Mouse (Mus musculus): Measurements from ENCODE around the gene Olfr606. TPM values are rescaled to one million over a fixed set of nuclear protein-coding genes. Genes with fewer than 3 reads are reported as not detected.

Olfr606 gene
- polyA plus RNA-seq, 1 experiment: not detected

DNA sequence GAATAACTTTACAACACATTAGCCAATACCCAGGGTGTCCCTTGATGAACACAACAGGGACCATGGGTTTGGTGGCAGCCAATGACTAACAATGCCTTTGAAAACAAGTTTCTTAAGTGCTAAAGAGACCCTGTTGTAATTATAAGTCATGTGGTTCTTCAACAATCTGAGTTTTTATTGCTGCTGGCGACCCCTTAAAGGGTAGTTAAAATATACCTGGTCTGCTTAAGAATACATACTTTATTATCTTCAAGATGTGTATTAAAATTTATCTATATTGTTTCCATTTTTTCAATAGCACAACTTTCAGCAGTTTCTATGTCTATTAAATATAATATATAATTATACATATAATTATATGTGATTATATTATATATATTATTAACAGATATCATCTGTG, 49.1 kb downstream of the Olfr606 start, which contains the start of gene Olfr609:
Olfr609 (minus strand) TSS at position 101 of the 400 bp plus-strand sequence.
- Histone ChIP-seq H3K4me3 (ENCODE audit: insufficient read depth, poor library complexity, severe bottlenecking) (no peak within 1 kb of the TSS), H3K79me2 (ENCODE audit: control insufficient read depth, insufficient read depth) (no peaks in the 10 kb centered on the region), H3ac (ENCODE audit: control insufficient read depth, insufficient read length, low read depth) (no peak within 1 kb of the TSS), H3K27me3 (ENCODE audit: control insufficient read depth, insufficient read depth, insufficient read length) (no peaks in the 10 kb centered on the region), H3K36me3 (ENCODE audit: control insufficient read depth, insufficient read depth) (no peaks in the 10 kb centered on the region), H3K79me3 (ENCODE audit: low read depth) (no peaks in the 10 kb centered on the region)
- TF ChIP-seq CTCF (IDR thresholded peaks at IDR 0.05; ENCODE audit: control insufficient read depth, insufficient read depth, insufficient read length): no peak
- TF ChIP-seq FOSL1 (IDR thresholded peaks at IDR 0.05; ENCODE audit: insufficient read depth, low read length, poor library complexity, severe bottlenecking): no peak
- no peak for TF ChIP-seq USF1 (IDR thresholded peaks at IDR 0.05; ENCODE audit: low read depth)
- TF ChIP-seq MYOD1 (IDR thresholded peaks at IDR 0.05; ENCODE audit: control insufficient read depth, insufficient read length, low read depth): no peak
- TF ChIP-seq MYOG (IDR thresholded peaks at IDR 0.05; ENCODE audit: control insufficient read depth, extremely low read depth, insufficient read length): no peak
- TF ChIP-seq CEBPB (IDR thresholded peaks at IDR 0.05; ENCODE audit: low read depth): no peak
- TF ChIP-seq MAX (IDR thresholded peaks at IDR 0.05): no peak

Small RNAs within 50 kb of the gene (microRNA-seq; reads per million reads assigned to microRNA genes)
- gene Gm25774 (ENCODE audit: borderline microRNAs expressed): not detected

Other genes starting within 250 kb of the Olfr606 start
- gene Olfr593, start 237.2 kb upstream of the Olfr606 start, polyA plus RNA-seq (2012; fragmentation: generic; extraction: Trizol): not detected
- gene Olfr594, start 232.1 kb upstream of the Olfr606 start, polyA plus RNA-seq (2012; fragmentation: generic; extraction: Trizol): not detected
- not detected for gene Usp17ld, start 196.5 kb upstream of the Olfr606 start, polyA plus RNA-seq (2012; fragmentation: generic; extraction: Trizol)
- not detected for gene Olfr596, start 143.4 kb upstream of the Olfr606 start, polyA plus RNA-seq (2012; fragmentation: generic; extraction: Trizol)
- gene Olfr597, start 132.7 kb upstream of the Olfr606 start, polyA plus RNA-seq (2012; fragmentation: generic; extraction: Trizol): not detected
- gene Olfr598, start 125.5 kb upstream of the Olfr606 start, polyA plus RNA-seq (2012; fragmentation: generic; extraction: Trizol): not detected
- not detected for gene Olfr599, start 113.1 kb upstream of the Olfr606 start, polyA plus RNA-seq (2012; fragmentation: generic; extraction: Trizol)
- not detected for gene Olfr600, start 99.4 kb upstream of the Olfr606 start, polyA plus RNA-seq (2012; fragmentation: generic; extraction: Trizol)
- gene Olfr601, start 86.4 kb upstream of the Olfr606 start, polyA plus RNA-seq (2012; fragmentation: generic; extraction: Trizol): not detected
- not detected for gene Olfr603, start 62.9 kb upstream of the Olfr606 start, polyA plus RNA-seq (2012; fragmentation: generic; extraction: Trizol)
- 0.08 TPM for gene Usp17lc, start 34.0 kb upstream of the Olfr606 start, polyA plus RNA-seq (2012; fragmentation: generic; extraction: Trizol)
- not detected for gene Olfr605, start 3.6 kb upstream of the Olfr606 start, polyA plus RNA-seq (2012; fragmentation: generic; extraction: Trizol)
- not detected for gene Olfr607, start 15.1 kb downstream of the Olfr606 start, polyA plus RNA-seq (2012; fragmentation: generic; extraction: Trizol)
- not detected for gene Olfr608, start 20.8 kb downstream of the Olfr606 start, polyA plus RNA-seq (2012; fragmentation: generic; extraction: Trizol)
- not detected for gene Olfr609, start 49.0 kb downstream of the Olfr606 start, polyA plus RNA-seq (2012; fragmentation: generic; extraction: Trizol)
- not detected for gene Olfr610, start 63.1 kb downstream of the Olfr606 start, polyA plus RNA-seq (2012; fragmentation: generic; extraction: Trizol)
- not detected for gene Olfr611, start 71.8 kb downstream of the Olfr606 start, polyA plus RNA-seq (2012; fragmentation: generic; extraction: Trizol)
- gene Olfr612, start 93.7 kb downstream of the Olfr606 start, polyA plus RNA-seq (2012; fragmentation: generic; extraction: Trizol): not detected
- gene Olfr613, start 99.0 kb downstream of the Olfr606 start, polyA plus RNA-seq (2012; fragmentation: generic; extraction: Trizol): not detected
- gene Olfr615, start 107.0 kb downstream of the Olfr606 start, polyA plus RNA-seq (2012; fragmentation: generic; extraction: Trizol): not detected
- not detected for gene Olfr616, start 120.1 kb downstream of the Olfr606 start, polyA plus RNA-seq (2012; fragmentation: generic; extraction: Trizol)
- not detected for gene Olfr617, start 124.0 kb downstream of the Olfr606 start, polyA plus RNA-seq (2012; fragmentation: generic; extraction: Trizol)
- not detected for gene Olfr618, start 141.1 kb downstream of the Olfr606 start, polyA plus RNA-seq (2012; fragmentation: generic; extraction: Trizol)
- gene Olfr619, start 151.5 kb downstream of the Olfr606 start, polyA plus RNA-seq (2012; fragmentation: generic; extraction: Trizol): not detected
- gene Olfr620, start 163.5 kb downstream of the Olfr606 start, polyA plus RNA-seq (2012; fragmentation: generic; extraction: Trizol): not detected
- gene Olfr622, start 193.7 kb downstream of the Olfr606 start, polyA plus RNA-seq (2012; fragmentation: generic; extraction: Trizol): not detected
- not detected for gene Olfr623, start 214.7 kb downstream of the Olfr606 start, polyA plus RNA-seq (2012; fragmentation: generic; extraction: Trizol)
- gene Olfr624, start 222.1 kb downstream of the Olfr606 start, polyA plus RNA-seq (2012; fragmentation: generic; extraction: Trizol): under 0.01 TPM
- not detected for gene Olfr625-ps1, start 233.7 kb downstream of the Olfr606 start, polyA plus RNA-seq (2012; fragmentation: generic; extraction: Trizol)